Mouse (Mus musculus) naive thymus-derived CD4-positive, alpha-beta T cell, adult 2 months (primary cell): ENCODE data around the gene Bphl.
A peak's percentile ranks its signal among the peaks of the same experiment; 100 is the strongest.

Experiments used
- DNase-seq: peaks from one replicate; pipeline ENCODE4 v3.0.0-alpha.2; 2011; ENCODE audit warnings: low read depth

Gene Bphl

GRCm38 (mm10) chr13:34037172-34038055 lies at the start of gene Bphl:
Bphl (plus strand) TSS chr13:34037597.
- peak; percentile 95 for DNase-seq

DNA sequence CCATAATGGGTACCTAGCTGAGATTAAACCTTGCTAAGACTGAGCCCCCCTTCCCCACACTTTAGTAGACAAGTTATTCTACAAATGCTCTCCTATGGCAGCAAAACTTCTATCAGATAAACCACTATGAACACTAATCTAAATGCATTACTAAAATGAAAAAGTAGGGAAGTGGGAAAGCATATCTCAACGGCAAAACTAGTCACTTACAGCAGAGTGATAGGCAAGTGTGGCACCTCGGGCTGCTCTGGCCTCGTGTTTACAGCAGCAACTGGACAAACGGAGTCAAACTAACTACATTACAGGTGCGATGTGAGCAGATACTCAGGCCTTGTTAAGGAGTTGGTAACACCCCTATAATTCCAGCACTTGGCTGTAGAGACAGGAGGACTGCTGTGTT lies 47.8 kb upstream of the Bphl start:
- DNase-seq, result no peak

- peak; percentile 85 for DNase-seq
Measured at GRCm38 (mm10) chr13:33995197-33995596, 42.2 kb upstream of the Bphl start.

DNA sequence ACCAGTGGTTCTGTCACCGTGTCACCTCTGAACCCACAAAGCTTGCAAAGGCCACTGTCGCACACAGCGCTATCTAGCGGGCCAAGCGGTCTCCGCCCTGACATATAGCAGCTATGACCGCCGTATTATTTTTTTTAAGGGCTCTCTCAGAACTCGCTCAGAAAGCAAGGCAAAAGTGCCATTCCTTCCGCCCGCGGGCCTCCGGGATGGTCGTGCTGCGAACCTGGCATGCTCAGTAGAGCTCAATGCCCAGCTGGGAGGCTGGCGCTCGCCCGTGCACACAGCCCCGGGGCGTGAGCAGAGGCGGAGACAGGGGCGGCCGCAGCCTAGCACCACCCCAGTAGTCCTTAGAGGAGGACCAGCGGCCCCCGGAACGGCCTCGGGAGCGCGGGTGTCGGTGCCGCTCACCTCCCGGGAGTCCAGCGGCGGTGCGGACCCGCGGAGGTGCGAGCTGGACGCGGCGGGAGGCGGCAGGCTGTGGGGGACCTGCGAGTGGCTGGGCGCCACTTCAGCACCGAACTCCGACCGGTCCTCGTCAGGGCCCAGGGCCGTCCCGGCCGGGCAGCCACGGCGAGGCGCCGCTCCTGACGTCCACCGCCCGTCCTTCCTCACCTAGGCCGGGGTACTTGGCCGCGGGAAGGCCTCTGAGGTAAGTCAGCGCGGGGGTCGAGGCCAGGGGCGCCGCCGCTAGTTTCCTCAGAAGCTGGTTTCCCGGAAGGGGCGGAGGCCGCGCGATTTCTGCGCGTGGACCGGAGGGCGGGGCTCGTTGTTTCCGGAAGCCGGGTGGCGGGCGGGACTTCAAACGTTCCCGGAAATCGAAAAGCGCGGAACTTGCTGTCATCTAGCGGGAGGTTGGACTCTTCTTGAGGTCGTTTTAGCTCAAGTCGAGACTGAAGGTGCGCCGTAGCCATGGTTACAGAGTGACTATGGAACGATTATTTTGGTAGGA lies 35.1 kb upstream of the Bphl start, which contains the start of the genes Ripk1 and Serpinb6a:
Gene Ripk1 (plus strand): TSS at position 306 of the 949 bp plus-strand sequence.
Gene Serpinb6a (minus strand): TSS at position 737 of the 949 bp plus-strand sequence.
- DNase-seq, result peak; percentile 95

GRCm38 (mm10) chr13:34003058-34003457 lies 34.3 kb upstream of the Bphl start:
- DNase-seq, result no peak

DNA sequence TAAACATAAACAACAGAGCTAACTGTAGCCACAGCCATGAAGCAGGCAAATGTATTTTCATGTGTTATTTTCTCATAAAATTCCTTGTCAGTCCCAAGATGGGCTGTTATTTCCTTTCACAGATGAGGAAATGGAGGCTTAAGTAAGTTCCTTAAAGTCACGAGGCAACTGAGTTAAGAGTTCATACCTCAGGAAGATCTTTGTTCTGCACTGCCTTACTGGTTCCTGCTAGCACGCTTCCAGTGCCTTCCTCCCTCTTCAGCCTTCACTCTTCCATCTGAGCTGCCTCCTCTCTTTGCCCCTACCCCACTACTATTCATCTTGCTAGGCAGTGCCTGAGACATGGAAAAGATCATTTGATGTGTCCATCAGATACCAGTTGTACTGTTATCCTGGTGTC lies 30.2 kb upstream of the Bphl start:
- no peak for DNase-seq

GRCm38 (mm10) chr13:34016927-34017569 lies 20.3 kb upstream of the Bphl start:
- DNase-seq, result no peak

DNA sequence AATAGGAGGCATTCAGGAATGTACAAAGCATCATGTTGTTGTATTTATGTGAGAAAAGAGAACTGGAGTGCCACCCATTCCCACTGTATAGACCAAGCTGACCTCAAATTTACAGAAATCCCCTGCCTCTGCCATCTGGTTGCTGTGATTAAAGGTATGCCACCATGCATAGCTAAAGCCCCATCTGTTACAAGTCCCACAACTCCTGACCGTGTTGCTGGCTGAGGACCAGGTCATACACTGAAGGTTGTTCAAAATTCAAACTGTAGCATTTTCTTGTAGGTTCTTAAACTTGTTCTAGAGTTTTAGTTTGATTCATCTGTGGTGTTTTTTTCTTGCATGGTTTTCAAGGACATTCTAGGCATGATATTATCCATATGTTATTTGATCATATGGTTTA lies 18.9 kb upstream of the Bphl start:
- DNase-seq, result no peak

DNA sequence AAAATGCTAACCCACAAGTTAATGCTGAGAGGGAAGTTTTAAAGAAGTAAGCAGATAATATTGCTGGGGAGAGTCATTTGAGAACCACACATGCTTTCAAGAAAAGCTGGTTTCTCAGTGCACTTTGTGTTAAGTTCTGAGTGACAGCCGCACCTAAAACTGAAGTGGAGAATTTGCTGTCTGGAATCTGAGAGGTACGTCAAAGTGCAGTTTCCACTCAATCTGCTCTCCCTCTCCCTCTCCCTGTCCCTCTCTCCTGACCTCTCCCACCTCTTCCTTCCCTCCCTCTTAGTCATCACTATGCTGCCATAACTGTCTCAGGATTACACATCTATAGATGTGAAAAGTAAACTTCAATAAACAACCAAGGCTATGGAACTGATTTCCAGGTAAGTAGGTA lies 15.4 kb upstream of the Bphl start:
- no peak for DNase-seq

DNA sequence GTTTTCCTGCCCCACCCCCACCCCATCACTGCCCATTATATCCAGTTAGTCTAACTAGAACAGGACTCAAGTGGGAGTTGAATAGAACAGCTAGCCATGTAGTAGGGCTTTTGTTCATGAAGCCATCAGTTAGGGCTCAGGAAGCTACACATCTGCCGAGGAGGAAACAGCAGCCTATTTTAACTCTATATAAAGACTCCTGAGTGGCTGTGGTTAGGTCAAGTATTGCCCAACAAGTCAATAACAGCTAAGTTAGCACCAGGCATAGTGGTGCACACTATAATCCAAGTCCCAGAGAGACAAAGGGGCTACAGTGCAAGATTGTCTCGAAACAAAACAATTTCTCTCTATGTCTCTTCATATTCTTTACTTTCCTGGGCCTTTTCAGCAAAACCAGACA lies 5.4 kb upstream of the Bphl start:
- no peak for DNase-seq

DNA sequence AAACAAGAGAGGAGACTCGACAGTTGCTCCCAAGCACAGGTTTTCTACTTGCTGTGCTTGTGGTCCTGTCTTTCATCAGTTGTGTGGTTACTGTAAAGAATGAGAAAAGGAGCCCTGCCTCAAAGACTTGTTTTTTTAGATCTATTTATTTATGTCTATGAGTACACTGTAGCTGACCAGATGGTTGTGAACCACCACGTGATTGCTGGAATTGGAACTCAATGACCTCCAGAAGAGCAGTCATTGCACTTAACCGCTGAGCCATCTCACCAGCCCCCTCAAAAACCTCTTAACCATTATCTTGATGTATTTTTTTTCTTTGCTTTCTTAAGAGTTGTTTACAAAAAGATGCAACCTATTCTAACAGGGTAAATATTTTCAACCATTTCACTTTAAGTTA lies 2.0 kb upstream of the Bphl start:
- DNase-seq, result no peak

- DNase-seq, result peak; percentile 10
Measured at GRCm38 (mm10) chr13:34036726-34037125, 671 bp upstream of the Bphl start.

DNA sequence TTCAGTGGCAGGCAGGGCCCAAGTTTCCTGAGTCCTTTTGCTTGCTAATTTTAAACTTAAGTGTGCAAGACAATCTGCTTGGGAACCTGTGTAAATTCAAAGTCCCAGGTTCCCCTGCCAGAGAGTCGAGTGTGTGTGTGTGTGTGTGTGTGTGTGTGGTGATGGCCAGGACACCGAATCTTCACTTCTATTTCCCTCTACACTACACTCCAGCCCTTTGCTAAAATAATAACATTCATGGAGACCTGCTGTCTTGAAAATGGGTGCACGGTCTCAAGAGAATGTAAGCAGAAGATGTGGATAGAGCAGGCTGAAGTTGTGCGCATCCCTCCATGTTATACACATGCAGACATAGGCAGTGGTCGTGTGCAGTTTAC lies 647 bp downstream of the Bphl start:
- DNase-seq, result no peak

- DNase-seq, result no peak
Measured at GRCm38 (mm10) chr13:34038901-34039341, 1.5 kb downstream of the Bphl start.

DNA sequence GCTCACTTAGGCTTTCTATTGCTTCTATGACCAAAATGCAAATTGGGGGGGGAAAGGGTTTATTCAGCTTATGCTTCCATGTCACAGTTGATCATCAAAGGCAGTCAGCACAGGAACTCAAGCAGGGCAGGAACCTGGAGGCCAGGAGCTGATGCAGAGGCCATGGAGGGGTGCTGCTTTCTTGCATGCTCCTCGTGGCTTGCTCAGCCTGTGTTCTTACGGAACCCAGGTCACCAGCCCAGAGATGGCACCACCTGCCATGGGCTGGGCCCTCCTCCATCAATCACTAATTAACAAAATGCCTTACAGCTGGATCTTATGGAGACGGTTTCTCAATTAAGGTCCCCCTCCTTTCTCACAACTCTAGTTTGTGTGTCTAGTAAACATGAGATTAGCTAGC lies 2.7 kb downstream of the Bphl start:
- DNase-seq, result no peak

DNA sequence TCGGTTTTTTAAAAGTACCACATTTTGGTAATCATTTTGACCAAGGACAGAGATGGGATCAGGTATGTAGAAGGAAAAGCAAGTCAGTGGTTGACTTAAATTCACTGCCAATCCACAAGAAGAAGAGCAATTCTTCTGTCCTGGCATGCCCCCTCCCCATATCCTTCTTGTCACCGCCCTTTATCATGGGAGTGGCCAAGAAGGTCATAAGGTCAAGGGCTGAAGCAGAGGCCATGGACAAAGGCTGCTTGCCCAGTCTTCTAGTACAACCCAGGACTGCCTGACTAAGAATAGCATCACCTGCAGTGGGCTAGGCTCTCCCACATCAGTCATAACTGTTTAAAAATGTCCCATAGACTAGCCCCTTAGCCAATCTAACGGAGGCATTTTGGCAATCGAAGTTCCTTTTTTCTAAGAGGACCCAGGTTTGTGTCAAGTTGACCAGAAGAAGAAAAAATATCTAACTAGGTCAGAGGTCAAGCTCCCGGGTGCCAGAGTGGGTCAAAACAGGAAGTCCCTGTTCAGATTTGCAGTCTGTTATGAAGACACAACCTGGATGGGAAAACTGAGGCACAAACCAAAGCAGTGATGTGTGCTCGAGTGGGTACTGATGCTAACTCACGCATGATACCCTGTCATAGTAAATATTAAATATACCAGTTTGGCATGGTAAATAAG lies 6.5 kb downstream of the Bphl start:
- DNase-seq, result no peak

- no peak for DNase-seq
Measured at GRCm38 (mm10) chr13:34045511-34046249, 8.3 kb downstream of the Bphl start.

DNA sequence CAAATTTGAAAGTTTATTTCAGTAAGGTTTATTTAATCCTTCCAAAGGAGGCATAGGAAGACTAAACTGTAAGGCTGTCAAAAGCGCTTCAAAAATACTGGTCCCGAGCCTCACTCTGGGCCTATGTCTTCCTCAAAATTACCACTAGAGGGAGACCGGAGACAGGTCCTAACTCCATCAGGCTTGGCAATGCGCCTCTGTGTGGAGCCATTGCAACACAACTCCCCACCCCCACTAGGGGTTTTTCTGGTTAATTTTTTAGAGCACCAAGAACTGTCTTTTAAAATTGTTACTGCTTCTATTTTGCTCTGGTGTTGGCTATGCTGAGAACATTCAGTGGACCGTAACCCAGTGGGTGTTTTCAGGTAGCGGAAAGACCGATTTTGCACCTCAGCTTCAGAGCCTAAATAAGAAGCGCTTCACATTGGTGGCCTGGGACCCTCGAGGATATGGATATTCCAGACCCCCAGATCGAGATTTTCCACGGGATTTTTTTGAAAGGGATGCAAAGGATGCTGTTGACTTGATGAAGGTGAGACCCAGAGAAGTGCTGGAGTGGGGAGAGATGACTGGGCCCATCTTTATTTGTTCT lies 9.1 kb downstream of the Bphl start:
- DNase-seq, result peak; percentile 86

GRCm38 (mm10) chr13:34047526-34047925 lies 10.1 kb downstream of the Bphl start:
- no peak for DNase-seq

- no peak for DNase-seq
Measured at GRCm38 (mm10) chr13:34050479-34050878, 13.1 kb downstream of the Bphl start.
